Mouse (Mus musculus) T-helper 1 cell (primary cell): ENCODE measurements around the gene Notch4.
"Not testable (repeated sequence)": the region's sequence is repeated elsewhere in the genome, so short reads cannot be mapped to it uniquely, and the experiment has no call there.

Experiments used
- in situ Hi-C: fragments of 300-600 bp; cut with MboI, MseI; formaldehyde crosslinking; loops from one replicate; pipeline ENCODE4 v1.15.1; 2025; ENCODE audit warnings: high pct_unique_total_duplicates

The Notch4 gene

DNA sequence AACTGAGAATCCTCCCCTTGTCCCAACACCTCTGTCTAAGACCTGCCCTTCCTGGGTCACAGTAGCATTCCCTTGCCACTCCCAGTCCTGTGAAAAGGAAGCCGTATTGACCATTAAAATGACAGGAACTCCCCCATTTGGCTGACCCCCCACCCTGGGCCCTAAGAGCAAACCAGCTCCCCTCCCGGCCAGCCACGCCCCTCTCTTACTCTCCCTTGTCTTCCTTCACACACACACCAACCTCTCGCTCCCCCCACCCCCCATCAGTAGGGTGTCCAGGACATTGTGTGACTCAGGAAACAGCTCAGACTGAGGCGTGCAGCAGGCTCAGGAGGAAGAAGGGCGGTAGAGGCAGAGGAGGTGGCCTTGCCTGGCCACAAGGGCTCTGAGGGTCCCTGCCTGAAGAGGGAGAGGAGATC, at the start of gene Notch4:
Gene Notch4 (plus strand): TSS at position 266 of the 419 bp plus-strand sequence.
- in situ Hi-C loops = no loop called here

DNA sequence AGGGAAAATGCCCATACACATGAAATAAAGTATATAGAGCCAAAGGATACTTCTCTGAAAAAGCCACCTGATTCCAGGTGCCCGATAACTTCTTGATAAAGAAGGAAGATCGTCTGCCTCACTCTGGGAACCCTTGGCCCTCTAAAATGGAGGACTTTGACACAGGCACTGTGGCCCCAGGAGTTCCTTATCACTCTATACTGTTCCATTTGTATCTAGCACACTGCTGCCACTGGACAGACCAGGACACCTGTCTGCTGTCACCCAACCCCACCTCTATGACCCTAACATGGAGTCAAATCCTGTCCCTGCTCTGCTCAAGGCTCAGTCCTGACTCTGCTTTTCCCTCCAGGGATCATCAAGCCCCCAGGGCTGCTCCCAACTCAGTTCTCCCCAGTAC, 47.6 kb upstream of the Notch4 start:
- in situ Hi-C loops = no loop called here

DNA sequence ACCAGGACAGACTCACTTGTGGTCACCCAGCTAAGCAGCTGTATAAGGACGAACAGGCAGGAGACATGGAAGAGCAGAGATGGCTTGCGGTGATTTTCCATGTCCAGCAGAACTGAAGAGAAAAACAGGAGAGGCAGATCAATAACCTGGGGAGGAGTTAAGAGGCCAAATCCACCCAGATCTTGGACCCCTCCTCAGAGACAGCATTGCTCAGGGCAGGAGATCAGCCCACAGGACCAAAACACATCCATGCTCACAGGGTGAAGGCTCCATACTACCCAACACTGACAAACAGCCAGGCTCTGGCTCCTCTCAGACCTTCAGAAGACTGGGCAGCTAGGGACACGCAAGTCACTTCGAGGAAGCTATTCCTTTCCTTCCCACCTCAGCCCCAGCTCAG, 46.8 kb upstream of the Notch4 start, which contains the start of gene Btnl6:
Gene Btnl6 (minus strand): TSS at position 101 of the 400 bp plus-strand sequence.
- in situ Hi-C loops = no loop called here

DNA sequence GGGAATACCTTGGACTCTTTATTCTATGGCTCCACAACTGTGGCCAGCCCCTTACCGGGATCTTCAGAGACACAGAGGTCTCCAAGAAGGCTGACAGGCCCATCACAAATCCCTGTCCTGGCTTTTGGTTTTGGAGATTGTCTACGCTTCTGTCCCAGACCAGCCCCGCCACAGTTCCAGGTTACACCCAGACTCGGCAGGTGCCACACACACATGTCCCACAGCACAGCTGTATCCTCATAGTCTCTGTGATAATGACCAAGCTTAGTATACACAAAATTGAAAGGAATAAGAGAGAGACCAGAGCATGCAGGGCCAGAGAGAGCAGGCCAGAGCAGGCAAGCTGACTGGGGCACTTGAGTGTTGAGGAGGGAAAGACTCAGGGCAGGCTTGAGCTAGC, 46.3 kb upstream of the Notch4 start:
- in situ Hi-C loops = no loop called here

DNA sequence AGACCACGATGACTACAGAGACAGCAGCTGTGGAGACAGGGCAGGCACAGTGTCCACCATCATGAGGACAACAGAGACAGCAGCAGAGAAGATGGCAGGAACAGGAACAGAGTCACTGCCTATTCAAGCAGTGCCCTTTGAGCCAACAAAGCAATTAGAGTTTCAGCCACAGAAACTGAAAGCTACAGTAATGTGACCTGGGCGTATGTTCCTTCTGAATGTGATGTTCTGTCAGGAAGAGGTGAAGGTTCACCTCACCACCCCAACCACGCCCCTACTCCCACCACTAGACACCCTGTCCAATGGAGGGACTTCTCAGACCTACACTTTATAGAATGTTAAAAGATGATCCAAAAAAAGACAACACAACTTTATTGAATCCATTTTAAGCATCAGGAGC, 45.5 kb upstream of the Notch4 start:
- in situ Hi-C loops = not testable (repeated sequence)

DNA sequence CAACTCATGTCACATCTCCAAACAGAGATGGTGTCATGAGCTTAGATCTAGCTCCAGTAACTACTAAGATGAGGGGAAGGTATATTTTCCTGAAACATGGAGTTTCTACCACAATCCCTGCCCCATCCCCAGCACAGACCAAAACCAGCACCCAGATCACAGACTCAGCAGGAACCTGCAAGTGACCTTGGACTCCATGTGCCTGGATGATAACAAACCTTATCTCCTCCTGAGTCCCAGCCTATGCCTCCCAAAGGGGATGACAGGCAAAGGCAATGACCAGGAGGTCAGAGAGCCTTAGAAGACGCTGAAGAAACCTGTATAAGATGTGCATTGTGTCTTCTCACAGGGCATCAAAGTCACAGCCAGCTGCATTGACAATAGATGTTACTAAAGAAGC, 45.1 kb upstream of the Notch4 start:
- in situ Hi-C loops = no loop called here

DNA sequence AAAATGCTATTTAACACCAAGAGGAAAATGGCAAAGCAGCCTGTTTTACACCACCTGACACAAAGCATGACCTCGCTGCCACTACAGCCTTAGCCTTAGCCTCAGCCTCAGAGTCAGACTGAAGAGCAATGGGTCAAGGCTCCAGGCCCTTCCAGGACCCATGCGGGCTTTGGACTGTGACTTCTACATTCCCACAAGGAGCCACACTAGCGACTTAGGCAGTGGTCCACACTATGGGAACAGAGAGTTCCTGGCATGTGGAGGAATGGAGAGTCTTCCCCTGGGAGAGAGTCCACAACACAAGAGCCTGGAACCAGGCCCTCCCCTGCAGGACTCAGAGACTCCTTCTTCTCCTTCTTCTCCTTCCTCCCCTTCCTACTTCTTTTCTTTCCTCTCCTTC, 31.4 kb upstream of the Notch4 start:
- in situ Hi-C loops = no loop called here

DNA sequence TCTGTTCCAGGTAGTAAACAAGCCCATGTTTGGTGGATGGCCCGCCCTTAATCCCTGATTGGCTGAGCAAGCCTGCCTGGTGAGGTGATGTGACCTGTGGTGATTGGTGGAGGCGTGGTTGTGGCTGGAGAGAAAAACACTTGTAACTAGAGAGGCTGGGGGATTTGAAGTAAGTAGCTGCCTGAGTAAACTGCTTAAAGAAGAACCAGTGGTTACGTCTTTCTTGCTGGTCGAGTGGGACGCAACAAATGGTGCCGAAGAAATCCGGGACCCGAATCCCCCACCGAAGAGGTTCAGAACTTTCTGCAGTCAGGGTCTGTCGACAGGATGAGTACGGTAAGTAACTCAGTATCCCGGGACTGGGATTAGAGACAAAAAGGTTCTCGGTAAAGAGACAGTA, 20.5 kb upstream of the Notch4 start:
- in situ Hi-C loops = not testable (repeated sequence)

DNA sequence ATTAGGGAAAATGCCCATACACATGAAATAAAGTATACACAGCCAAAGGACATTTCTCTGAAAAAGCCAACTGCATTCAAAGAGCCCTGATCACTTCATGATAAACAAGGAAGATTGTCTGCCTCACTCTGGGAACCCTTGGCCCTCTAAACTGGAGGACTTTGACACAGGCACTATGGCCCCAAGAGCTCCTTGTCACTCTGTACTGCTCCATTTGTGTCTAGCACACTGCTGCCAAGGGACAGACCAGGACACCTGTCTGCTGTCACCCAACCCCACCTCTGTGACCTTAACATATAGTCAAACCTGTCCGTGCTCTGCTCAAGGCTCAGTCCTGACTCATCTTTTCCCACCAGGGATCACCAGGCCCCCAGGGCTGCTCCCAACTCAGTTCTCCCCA, 17.3 kb upstream of the Notch4 start:
- in situ Hi-C loops = no loop called here

DNA sequence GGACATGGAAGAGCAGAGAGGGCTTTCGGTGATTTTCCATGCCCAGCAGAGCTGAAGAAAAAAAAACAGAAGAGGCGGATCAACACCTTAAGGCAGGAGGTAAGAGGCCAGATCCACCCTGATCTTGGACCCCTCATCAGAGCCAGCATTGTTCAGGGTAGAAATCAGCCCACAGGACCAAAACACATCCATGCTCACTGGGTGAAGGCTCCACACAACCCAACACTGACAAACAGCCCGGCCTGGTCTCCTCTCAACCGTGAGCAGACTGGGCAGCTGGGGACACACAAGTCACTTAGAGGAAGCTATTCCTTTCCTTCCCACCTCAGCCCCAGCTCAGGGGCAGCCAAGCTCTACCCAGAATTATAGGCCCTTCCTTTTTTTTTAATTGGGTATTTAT, 16.5 kb upstream of the Notch4 start:
- in situ Hi-C loops = no loop called here

DNA sequence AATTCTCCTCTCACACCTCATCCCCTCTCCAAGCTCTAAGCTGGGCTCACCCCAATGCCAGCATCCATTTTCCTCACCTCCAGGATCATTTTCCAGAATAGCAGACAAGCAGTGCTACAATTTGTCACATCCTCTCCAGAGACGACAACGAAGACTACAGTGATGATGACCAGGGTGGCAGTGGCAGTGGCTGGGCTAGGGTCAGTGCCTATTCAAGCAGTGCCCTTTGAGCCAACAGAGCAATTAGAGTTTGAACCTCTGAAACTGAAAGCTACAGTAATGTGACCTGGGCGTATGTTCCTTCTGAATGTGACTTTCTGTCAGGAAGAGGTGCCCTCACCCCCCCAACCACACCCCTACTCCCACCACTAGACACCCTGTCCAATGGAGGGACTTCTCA, 14.9 kb upstream of the Notch4 start:
- in situ Hi-C loops = no loop called here

DNA sequence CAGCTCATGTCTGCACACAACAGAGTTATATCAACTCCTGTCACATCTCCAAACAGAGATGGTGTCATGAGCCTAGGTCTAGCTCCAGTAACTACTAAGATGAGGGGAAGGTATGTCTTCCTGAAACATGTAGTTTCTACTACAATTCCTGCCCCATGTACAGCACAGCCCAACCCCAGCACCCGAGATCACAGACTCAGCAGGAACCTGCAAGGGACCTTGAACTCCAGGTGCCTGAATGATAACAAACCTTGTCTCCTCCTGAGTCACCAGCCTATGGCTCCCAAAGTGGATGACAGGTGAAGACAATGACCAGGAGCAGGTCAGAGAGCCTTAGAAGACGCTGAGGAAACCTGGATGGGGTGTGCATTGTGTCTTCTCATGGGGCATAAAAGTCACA, 14.2 kb upstream of the Notch4 start:
- in situ Hi-C loops = no loop called here

DNA sequence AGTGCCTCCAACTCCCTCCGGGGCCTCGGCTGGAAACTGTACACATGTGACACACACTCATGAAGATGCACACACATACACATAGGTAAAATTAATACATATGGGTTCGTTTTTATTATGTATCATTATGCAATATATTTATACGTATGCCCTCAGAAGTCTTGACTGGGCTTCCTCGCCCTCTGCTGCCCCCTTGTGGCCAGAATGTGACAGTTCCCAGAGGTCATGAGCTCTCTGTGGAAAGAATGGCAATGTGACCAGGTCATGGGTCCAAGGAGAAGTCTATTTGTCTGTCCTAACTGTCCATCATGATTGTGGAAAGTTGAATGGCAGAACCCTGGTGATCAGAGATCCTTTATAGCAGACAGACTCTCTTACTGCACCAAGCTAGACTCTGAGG, 8.6 kb upstream of the Notch4 start:
- in situ Hi-C loops = no loop called here

DNA sequence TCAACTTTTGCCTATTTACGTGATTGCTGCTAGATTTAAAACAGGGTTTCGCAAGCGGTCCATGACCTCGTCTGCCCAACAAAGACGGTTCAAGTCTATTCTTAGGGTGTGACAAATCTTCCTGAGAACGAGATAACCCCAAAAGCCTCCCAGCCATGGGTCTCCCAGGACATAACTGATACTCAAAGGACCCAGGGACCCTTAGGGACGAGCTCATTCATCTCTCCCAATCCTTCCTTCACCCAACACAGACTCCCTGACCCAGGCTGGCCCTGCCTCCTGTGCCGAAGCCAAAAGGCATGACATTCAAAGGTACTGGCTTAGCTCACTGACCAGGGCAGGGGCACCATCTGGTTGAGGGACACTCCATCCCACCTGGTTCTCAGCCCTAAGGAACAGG, 7.7 kb upstream of the Notch4 start:
- in situ Hi-C loops = no loop called here

DNA sequence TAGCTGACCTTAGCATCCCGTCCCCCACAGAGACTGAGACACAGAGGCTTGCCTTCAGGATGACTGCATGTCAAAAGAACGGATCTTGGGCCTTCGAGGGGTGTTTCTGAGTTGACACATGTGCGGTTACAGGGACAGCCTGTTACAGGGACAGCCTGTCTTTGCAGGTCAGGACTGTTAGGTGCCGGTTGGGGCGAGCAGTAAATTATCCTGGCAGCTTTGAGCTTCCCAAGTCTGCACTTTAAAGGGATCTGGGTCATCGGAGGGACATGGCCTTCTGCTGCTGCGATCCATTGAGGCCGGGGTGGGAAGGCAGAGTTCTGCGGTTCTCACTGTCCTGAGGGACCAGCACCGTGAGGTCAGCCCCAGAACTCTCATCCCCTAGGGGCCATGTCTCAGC, 6.7 kb upstream of the Notch4 start:
- in situ Hi-C loops = no loop called here

DNA sequence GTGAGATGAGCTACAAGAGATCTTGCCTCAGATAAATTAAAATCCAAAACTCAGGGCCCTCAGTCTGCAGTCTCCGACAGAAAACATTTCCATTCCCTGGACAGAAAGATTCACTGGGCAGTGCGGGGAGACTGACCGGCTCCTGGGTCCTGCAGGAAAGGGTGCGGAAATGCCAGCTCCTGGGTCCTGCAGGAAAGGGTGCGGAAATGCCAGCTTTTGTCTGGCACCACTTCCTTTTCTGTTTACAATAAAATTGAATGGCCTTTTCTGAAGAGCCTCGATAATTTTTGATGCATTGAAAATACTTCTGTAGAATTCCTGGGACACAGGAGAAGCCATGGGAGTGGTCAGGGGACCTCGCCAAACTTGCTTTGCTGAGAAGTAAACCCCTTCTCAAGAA, 5.0 kb upstream of the Notch4 start:
- in situ Hi-C loops = no loop called here

DNA sequence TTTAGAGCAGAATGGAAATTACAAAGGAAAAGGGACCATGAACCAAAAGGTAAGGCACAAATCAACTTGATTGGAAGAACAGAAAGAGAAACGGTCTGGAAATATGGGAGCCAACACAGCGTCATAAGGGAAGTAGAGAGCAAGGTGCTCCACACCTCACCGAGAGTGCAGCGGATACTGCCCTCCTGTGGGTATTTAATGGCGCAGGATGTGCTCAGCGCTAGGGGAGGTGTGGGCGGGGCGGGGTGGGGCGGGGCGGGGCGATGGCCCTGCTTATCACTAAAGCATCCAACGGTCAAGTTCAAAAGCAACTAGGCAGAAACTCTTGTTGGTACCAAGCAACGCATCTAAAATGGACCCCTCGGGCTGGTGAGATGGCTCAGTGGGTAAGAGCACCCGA, 4.2 kb upstream of the Notch4 start:
- in situ Hi-C loops = no loop called here

DNA sequence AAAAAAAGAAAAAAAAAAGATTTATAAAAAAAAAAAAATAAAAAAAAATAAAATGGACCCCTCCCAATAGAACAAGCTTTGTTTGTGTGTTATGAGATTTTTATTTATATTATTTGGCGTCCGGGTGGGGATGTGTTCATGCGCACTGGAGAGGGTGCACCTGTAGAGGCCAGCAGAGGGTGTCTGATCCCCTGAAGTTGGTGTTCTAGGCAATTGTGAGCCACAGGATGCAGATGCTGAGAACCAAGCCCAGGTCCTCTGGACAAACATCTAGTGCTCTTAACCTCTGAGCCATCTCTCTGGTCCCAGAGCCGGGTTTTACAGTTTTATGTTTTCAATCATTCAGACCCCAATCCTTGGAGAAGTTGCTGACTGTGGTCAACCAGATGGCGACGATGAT, 3.6 kb upstream of the Notch4 start:
- in situ Hi-C loops = no loop called here

DNA sequence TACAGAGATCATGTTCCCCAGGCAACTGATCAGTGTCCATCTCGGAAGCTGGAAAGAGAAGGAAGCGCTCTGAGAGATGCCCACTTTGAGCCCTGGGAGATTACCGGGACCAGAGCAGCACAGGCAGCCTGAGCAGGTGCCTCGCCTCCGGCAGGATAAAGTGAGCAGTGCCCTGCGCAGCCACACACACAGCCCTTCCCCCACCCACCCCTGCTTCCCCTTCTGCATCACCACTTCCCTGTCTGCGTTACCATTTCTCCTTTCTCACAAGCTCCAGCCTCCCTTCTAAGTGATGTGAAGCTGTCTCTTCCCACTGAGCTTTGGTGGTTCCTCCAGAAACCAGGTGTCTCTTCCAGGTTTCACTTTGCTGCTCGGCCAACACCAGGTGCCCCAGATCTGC, 2.9 kb upstream of the Notch4 start:
- in situ Hi-C loops = no loop called here

DNA sequence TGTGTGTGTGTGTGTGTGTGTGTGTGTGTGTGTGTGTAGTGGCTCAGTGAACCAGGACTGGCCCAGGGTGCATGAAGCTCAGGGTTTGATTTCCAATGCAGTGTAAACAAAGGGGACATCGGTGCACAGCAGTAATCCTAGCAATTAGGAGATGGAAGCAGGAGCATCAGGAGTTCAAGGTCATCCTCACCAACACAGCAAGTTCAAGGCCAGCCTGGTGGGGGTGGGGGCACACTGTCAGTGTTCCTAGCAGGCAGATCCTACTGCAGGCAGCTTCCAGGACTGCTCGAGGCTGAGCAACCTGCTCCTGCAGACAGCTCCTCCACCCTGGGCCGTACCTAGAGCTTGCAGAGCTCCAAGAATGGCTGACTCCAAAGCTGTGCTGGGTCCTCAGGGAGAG, 1.5 kb upstream of the Notch4 start:
- in situ Hi-C loops = no loop called here

DNA sequence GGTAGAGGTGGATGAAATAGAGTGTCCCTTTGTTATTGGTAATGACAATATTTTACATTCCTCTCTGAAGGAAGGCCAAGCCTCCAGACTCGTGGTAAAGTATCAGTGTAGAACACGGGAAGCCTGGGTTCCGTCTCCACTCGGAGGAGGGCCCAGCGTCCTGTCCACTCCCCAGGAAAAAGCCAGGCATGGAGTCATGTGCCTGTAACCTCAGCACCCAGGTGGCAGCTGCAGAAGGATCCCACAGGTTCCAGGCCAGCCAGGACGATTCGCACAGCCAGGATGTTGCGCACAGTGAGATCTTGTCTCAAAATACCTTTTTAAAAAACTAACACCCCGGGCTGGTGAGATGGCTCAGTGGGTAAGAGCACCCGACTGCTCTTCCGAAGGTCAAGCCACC, 714 bp upstream of the Notch4 start:
- in situ Hi-C loops = no loop called here

DNA sequence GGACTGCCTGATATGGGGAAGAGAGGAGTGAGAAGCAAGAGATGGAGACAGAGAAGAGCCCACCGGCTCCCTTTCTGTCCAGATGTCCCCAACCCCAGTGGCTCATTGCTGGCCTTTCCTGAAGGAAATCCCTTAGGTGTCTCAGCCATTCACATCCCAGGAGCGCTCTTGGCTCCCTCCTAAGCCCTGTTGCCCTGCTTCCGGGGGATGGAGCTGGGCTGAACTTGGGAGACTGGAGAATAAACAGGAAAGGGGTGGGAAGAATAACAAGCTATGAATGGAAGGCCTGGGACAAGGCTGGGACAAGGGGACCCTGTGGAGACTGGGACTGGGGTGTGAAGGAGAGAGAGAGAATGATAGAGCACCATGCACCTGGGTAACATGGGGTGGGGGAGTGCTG, 728 bp downstream of the Notch4 start:
- in situ Hi-C loops = loop anchor here (5.0 kb wide), 2 partner anchors 53 to 248 kb away; partner anchors contain the start of gene Egfl8

DNA sequence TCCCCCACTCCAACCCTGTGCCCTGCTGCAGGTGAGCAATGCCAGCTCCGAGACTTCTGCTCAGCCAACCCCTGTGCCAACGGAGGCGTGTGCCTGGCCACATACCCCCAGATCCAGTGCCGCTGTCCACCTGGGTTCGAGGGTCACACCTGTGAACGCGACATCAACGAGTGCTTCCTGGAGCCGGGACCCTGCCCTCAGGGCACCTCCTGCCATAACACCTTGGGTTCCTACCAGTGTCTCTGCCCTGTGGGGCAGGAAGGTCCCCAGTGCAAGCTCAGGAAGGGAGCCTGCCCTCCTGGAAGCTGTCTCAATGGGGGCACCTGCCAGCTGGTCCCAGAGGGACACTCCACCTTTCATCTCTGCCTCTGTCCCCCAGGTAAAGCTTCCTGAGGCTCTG, 3.2 kb downstream of the Notch4 start:
- in situ Hi-C loops = loop anchor here (5.0 kb wide), 2 partner anchors 50 to 245 kb away; partner anchors contain the start of gene Egfl8

DNA sequence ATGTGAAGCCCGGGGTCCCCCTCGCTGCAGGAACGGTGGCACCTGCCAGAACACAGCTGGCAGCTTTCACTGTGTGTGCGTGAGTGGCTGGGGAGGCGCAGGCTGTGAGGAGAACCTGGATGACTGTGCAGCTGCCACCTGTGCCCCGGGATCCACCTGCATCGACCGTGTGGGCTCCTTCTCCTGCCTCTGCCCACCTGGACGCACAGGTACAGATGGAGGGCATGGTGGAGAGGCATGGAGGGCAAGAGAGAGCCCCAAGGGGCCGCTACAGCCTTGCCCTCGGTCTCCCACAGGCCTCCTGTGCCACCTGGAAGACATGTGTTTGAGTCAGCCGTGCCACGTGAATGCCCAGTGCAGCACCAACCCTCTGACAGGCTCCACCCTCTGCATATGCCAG, 4.4 kb downstream of the Notch4 start:
- in situ Hi-C loops = loop anchor here (5.0 kb wide), 2 partner anchors 49 to 244 kb away; partner anchors contain the start of gene Egfl8
